Mouse (Mus musculus) erythroblast, embryonic 14.5 days (primary cell): ENCODE results near the gene Tspan7.

Source experiments
- GATA1 ChIP-seq: IDR thresholded peaks from 2 replicates; pipeline ENCODE4 v1.6.1; 2012; ENCODE audit warnings: low read length, inconsistent platforms, mixed read lengths
- TAL1 ChIP-seq: IDR thresholded peaks from 3 replicates; pipeline ENCODE4 v1.6.1; 2012; ENCODE audit warnings: low read length, inconsistent platforms, mixed read lengths

GRCm38 (mm10) chrX:10498580-10498979, 13.6 kb downstream of the Tspan7 start:
- TF ChIP-seq TAL1 (no peak), GATA1 (no peak)
